Mouse (Mus musculus) liver, embryonic 11.5 days (tissue): ENCODE measurements around the gene Sel1l3. TPM values are rescaled to one million over a fixed set of nuclear protein-coding genes. Genes with fewer than 3 reads are reported as not detected.

Source experiments
- ATAC-seq: fragments of 200-750 bp; cut with Nextera tagmentation; replicated peaks from 2 replicates; pipeline ENCODE4 v1.8.0; 2017; ENCODE audit warnings: moderate number of reproducible peaks, mild to moderate bottlenecking, moderate TSS enrichment, moderate library complexity; ENCODE audit not compliant: low FRiP score
- DNase-seq: peaks from one replicate; pipeline ENCODE4 v3.0.0-alpha.2; 2017; ENCODE audit warnings: low spot score
- H3K27ac ChIP-seq: fragments of 300-500 bp; sonication (generic); 2 replicates; pipeline ENCODE4 v1.5.1; 2014; ENCODE audit warnings: mild to moderate bottlenecking, low read depth, low read length, control low read depth
- H3K27me3 ChIP-seq: fragments of 300-500 bp; sonication (generic); replicated peaks from 2 replicates; pipeline ENCODE4 v1.6.1; 2014; ENCODE audit warnings: low read length, mixed read lengths; ENCODE audit not compliant: control insufficient read depth, insufficient read depth
- H3K36me3 ChIP-seq: fragments of 300-500 bp; sonication (generic); 2 replicates; pipeline ENCODE4 v1.6.1; 2014; ENCODE audit warnings: mild to moderate bottlenecking, low read length, moderate library complexity, mixed read lengths; ENCODE audit not compliant: control insufficient read depth, insufficient read depth
- H3K4me1 ChIP-seq: fragments of 300-500 bp; sonication (generic); replicated peaks from 2 replicates; pipeline ENCODE4 v1.6.1; 2014; ENCODE audit warnings: low read length, mixed read lengths; ENCODE audit not compliant: control insufficient read depth, insufficient read depth
- H3K4me2 ChIP-seq: fragments of 300-500 bp; sonication (generic); 2 replicates; pipeline ENCODE4 v1.6.1; 2014; ENCODE audit warnings: mild to moderate bottlenecking, control low read depth, moderate library complexity
- H3K4me3 ChIP-seq: fragments of 300-500 bp; sonication (generic); 2 replicates; pipeline ENCODE4 v1.5.1; 2014; ENCODE audit warnings: low read depth, low read length, control low read depth
- H3K9ac ChIP-seq: fragments of 300-500 bp; sonication (generic); 2 replicates; pipeline ENCODE4 v1.6.1; 2014; ENCODE audit warnings: low read depth, low read length, control low read depth
- H3K9me3 ChIP-seq: fragments of 300-500 bp; sonication (generic); 2 replicates; pipeline ENCODE4 v1.6.1; 2016; ENCODE audit warnings: low read length, inconsistent platforms, mixed read lengths; ENCODE audit not compliant: control insufficient read depth
- WGBS: fragments of 180-500 bp; shearing (Covaris S2); extraction: QIAGEN DNeasy Blood & Tissue Kit; methylation state at CpG from one replicate; pipeline ENCODE4 v1.1.7; 2014; 5-methylcytosine and 5-hydroxymethylcytosine counted together
- polyA plus RNA-seq: library from polyadenylated mRNA; unstranded; fragments of >200 nt; fragmentation: Nextera tagmentation; extraction: Ambion mirVana; gene quantifications from 2 replicates; pipeline ENCODE4 v1.2.1, GENCODE M21; 2014

The Sel1l3 gene
- polyA plus RNA-seq, 1 experiment from 2014 or later, result 0.27 TPM

GRCm38 (mm10) chr5:53111036-53111435 is 102.7 kb downstream of the Sel1l3 start:
- no peak overlapping the region for H3K4me3 ChIP-seq
- H3K36me3 ChIP-seq, result no peaks in the 10 kb centered on the region
- H3K27ac ChIP-seq, result no peak overlapping the region
- 77% methylated on average over 5 of the region's 5 CpGs for WGBS
- DNase-seq, result no peak
- H3K9ac ChIP-seq, result no peak overlapping the region
- no peaks in the 10 kb centered on the region for H3K4me1 ChIP-seq
- no peaks in the 10 kb centered on the region; the same call in 1 of the 2 replicates for H3K9me3 ChIP-seq
- no peak for ATAC-seq
- H3K4me2 ChIP-seq, result no peak overlapping the region
- no peaks in the 10 kb centered on the region for H3K27me3 ChIP-seq

GRCm38 (mm10) chr5:53110225-53110624 is 103.5 kb downstream of the Sel1l3 start:
- Histone ChIP-seq H3K27me3 (no peaks in the 10 kb centered on the region), H3K27ac (no peak overlapping the region), H3K4me1 (no peaks in the 10 kb centered on the region), H3K4me2 (no peak overlapping the region), H3K36me3 (no peaks in the 10 kb centered on the region), H3K9me3 (no peaks in the 10 kb centered on the region; the same call in 1 of the 2 replicates), H3K4me3 (no peak overlapping the region), H3K9ac (no peak overlapping the region)
- no peak for DNase-seq
- WGBS, result 56% methylated on average over 4 of the region's 4 CpGs
- no peak for ATAC-seq

- H3K9ac ChIP-seq, result no peak overlapping the region
- H3K36me3 ChIP-seq, result no peaks in the 10 kb centered on the region
- H3K9me3 ChIP-seq, result no peaks in the 10 kb centered on the region; the same call in 1 of the 2 replicates
- DNase-seq (no peak), ATAC-seq (no peak)
- 78% methylated on average over 1 of the region's 1 CpGs for WGBS
- no peaks in the 10 kb centered on the region for H3K27me3 ChIP-seq
- H3K27ac ChIP-seq, result no peak overlapping the region
- H3K4me2 ChIP-seq, result no peak overlapping the region
- no peaks in the 10 kb centered on the region for H3K4me1 ChIP-seq
- no peak overlapping the region for H3K4me3 ChIP-seq
Observed at GRCm38 (mm10) chr5:53108668-53109067, 105.1 kb downstream of the Sel1l3 start.

GRCm38 (mm10) chr5:53108026-53108425 is 105.7 kb downstream of the Sel1l3 start:
- Histone ChIP-seq H3K36me3 (no peaks in the 10 kb centered on the region), H3K4me3 (no peak overlapping the region), H3K4me1 (no peaks in the 10 kb centered on the region), H3K27me3 (no peaks in the 10 kb centered on the region), H3K4me2 (no peak overlapping the region), H3K9ac (no peak overlapping the region), H3K27ac (no peak overlapping the region), H3K9me3 (no peaks in the 10 kb centered on the region; the same call in 1 of the 2 replicates)
- 81% methylated on average over 9 of the region's 9 CpGs for WGBS
- ATAC-seq (no peak), DNase-seq (no peak)

GRCm38 (mm10) chr5:53106731-53107130 is 107.0 kb downstream of the Sel1l3 start:
- ATAC-seq, result no peak
- DNase-seq, result no peak
- no peak overlapping the region for H3K4me3 ChIP-seq
- no peaks in the 10 kb centered on the region for H3K27me3 ChIP-seq
- no peak overlapping the region for H3K4me2 ChIP-seq
- no peaks in the 10 kb centered on the region for H3K9me3 ChIP-seq
- 28% methylated on average over 4 of the region's 4 CpGs for WGBS
- H3K4me1 ChIP-seq, result no peaks in the 10 kb centered on the region
- H3K9ac ChIP-seq, result no peak overlapping the region
- H3K36me3 ChIP-seq, result no peaks in the 10 kb centered on the region
- H3K27ac ChIP-seq, result no peak overlapping the region

GRCm38 (mm10) chr5:53106125-53106524 is 107.6 kb downstream of the Sel1l3 start:
- DNase-seq, result no peak
- ATAC-seq, result no peak
- H3K27me3 ChIP-seq, result no peaks in the 10 kb centered on the region
- H3K4me3 ChIP-seq, result no peak overlapping the region
- 68% methylated on average over 4 of the region's 4 CpGs for WGBS
- no peaks in the 10 kb centered on the region for H3K36me3 ChIP-seq
- H3K4me2 ChIP-seq, result no peak overlapping the region
- no peak overlapping the region for H3K9ac ChIP-seq
- no peaks in the 10 kb centered on the region for H3K9me3 ChIP-seq
- no peak overlapping the region for H3K27ac ChIP-seq
- no peaks in the 10 kb centered on the region for H3K4me1 ChIP-seq

GRCm38 (mm10) chr5:53105716-53106115 is 108.0 kb downstream of the Sel1l3 start:
- H3K4me1 ChIP-seq, result no peaks in the 10 kb centered on the region
- ATAC-seq (no peak), DNase-seq (no peak)
- no peak overlapping the region for H3K9ac ChIP-seq
- no peak overlapping the region for H3K4me2 ChIP-seq
- WGBS, result 73% methylated on average over 8 of the region's 8 CpGs
- H3K27ac ChIP-seq, result no peak overlapping the region
- H3K36me3 ChIP-seq, result no peaks in the 10 kb centered on the region
- H3K4me3 ChIP-seq, result no peak overlapping the region
- H3K27me3 ChIP-seq, result no peaks in the 10 kb centered on the region
- H3K9me3 ChIP-seq, result no peaks in the 10 kb centered on the region

GRCm38 (mm10) chr5:53104177-53104855 is 109.4 kb downstream of the Sel1l3 start:
- DNase-seq, result no peak
- H3K4me1 ChIP-seq, result no peaks in the 10 kb centered on the region

GRCm38 (mm10) chr5:53101848-53102473 is 111.8 kb downstream of the Sel1l3 start:
- Histone ChIP-seq H3K27me3 (no peaks in the 10 kb centered on the region), H3K9ac (no peak overlapping the region), H3K36me3 (no peaks in the 10 kb centered on the region), H3K27ac (no peak overlapping the region), H3K4me2 (no peak overlapping the region), H3K9me3 (no peaks in the 10 kb centered on the region), H3K4me3 (no peak overlapping the region), H3K4me1 (no peaks in the 10 kb centered on the region)
- ATAC-seq (no peak), DNase-seq (no peak)
- 74% methylated on average over 12 of the region's 12 CpGs for WGBS

More at GRCm38 (mm10) chr5:53104177-53104855, 109.4 kb downstream of the Sel1l3 start:
- no peak overlapping the region for H3K9ac ChIP-seq
- no peak overlapping the region for H3K4me3 ChIP-seq
- WGBS, result 77% methylated on average over 13 of the region's 13 CpGs
- ATAC-seq, result no peak
- H3K27ac ChIP-seq, result no peak overlapping the region
- no peak overlapping the region for H3K4me2 ChIP-seq
- no peaks in the 10 kb centered on the region for H3K27me3 ChIP-seq
- H3K36me3 ChIP-seq, result no peaks in the 10 kb centered on the region
- H3K9me3 ChIP-seq, result no peaks in the 10 kb centered on the region
